Mouse (Mus musculus) cerebellum, postnatal 4 days (tissue): ENCODE data around the gene Zic4.

Experiments used
- DNase-seq, 2 experiments: peaks; one replicate each; pipeline ENCODE4 v3.0.0; 2022; ENCODE audit warnings: low spot score in 2 of 2, mixed read lengths in 1 of 2

Gene Zic4

DNA sequence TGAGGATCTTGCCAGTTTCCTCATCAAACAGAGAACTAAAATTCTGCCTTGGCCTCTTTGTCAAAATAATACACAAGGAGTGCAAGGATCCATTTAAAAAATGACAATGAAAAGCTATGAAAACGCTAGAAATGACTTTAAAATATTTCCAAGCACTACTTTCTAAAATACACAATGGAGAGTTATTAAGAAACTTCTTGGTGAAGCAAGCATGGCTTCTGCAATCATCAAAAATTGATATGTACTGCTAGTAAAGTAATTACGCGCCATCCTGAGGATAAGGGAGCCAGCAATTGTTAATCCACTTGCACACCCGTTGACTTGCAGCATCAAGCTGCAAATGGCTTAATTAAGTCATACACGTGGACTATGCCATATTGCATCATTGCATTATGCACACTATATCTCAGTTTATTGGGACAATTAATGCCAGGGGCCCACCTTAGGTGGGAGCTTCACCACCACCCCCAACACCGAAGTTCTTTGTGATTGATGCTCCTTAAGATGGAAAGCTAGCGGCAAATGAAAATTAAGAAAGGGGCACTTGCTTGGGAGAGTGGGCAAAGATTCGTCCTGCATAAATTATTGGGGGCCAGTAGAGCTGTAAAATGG is 38.4 kb downstream of the Zic4 start:
- no peak for DNase-seq

DNA sequence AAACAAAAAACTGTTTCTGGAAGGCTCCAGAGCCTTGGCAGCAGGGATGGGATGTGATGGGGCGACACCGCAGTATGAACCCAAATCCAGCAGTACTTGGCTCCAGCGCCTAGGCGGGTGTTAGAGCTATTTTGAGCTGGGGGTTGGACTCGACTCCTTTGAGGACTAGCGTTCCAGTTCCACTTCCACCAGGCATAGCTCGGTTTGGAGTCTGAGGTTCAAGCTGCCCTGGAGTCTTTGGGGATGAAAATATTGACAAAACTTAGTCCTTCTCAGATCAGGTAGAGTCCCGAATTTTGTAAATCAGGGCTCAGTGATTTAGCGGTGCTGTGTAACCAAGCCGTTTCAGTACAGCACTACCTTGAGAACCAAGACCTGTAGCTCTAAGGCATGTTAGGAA is 39.3 kb downstream of the Zic4 start:
- DNase-seq = no peak

DNA sequence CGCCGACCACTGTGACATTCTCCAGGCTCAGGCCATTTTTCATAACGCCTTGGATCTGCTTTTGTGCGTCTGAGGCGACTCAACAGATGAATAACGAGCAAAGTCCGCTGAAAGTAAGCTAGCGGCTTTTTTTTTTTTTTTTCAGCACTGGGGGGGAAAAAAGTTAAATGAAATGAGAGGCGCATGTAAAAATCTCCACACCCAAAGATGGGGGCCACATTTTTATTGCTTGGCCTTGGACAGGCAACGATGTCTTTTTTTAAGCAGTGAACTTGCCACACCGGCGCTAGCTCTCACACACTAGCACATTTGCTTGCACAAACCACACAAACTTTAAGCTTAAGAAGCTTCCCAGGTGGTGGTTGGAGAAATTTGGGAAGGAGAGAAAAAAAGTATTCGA is 42.0 kb downstream of the Zic4 start:
- DNase-seq = no peak

DNA sequence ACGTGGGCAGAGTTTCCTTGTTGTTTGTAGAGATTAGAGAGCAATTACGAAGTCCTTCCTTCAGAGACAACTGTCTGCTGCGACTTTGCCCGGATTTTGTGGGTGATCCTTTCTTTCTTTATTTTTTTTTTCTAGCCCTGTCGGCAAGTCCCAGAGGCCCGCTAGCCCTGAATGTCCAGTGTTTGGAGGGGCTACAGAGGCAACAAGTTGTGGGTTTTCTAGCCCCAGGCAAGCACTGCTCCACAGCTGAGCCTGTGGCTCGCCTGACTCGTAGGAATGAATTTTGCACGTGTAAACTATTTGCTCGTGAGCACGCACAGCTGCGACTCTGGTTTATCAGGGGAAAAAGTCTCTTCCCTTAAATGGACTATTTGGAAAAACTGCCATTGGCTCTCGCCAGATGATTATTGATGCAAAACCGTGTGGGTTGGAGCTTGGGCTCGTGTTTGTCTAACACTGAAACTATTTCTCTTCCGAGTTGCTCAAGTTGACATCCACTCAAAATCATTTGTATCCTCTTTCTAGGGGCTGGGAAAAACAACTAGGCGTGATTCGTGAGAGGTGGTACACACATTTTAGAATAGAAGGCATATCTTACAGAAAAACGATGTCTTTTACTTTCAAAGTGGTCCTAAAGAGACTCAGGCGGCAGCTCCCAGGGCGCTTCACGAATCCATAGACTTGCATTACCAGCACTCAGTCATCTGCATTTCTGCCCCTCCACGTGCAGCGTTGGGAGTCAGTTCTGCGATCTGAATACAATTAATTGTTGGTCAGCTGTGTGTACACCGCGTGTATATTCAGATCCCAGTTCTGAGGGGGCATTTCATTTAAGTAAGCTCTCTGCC is 42.9 kb downstream of the Zic4 start:
- peak in 1 of 2 experiments; percentile 30 for DNase-seq

DNA sequence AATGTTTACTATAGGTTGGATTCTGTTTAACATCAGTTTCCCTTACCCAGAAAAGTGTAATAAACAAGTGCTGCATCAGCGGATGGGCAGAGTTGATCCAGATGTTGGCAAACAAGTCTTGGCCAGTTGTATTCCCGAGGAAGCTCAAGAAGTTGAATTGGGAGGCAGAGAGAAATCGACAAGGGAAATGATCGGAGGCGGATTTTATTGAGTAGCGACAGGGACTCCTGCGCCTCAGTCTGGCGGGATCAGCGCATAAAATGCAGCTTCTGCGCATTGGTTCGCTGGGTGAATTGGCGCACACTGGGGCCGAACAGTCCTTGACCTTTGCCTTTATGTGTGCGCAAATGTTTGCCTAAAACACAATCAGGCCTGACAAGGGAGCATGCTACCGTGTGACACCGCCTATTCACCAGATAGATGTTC is 43.6 kb downstream of the Zic4 start:
- DNase-seq = peak in 1 of 2 experiments; percentile 42

DNA sequence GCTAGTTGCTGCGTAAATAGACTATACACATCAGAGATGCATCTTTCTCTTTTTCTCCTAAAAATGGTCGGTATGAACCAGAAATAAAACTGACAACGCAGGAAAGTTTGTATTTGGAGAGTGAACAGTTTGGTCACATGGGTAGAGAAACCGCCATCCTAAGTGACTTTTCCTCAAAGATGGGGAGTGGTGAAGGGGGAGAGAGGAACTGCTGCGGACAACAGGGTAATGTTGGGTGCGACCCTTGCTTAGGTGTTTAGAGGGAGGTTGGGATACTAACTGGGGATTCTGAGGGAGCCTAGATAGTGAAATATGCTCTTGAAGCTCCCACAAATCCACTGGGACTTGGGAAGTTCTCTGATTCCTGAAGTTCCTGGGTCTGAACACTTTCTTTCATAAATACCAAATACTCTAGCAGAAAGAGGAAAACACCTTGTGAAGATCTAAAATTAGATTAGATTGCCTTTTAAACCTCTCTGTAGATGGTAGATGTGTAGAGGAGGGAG is 44.1 kb downstream of the Zic4 start:
- DNase-seq = no peak

DNA sequence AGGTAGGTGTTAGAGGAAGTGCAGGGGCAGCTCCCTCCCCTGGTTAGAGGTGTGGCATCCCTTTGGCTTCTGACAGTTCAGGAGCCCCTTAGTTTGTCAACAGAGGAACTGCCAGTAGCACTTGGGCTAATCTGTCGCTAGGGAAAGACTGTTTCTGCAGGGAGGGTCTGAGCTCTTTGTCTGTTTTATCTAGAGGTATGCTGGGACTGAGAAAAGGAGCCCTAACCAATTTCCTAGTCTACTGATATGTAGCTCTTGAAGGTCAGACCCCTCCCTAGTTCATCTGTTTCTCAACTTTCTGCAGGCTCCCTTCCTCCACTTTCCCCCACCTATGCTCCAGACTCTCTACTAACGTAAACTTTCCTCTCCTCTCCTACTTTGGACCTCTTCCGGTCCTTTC is 47.6 kb downstream of the Zic4 start:
- DNase-seq = no peak

DNA sequence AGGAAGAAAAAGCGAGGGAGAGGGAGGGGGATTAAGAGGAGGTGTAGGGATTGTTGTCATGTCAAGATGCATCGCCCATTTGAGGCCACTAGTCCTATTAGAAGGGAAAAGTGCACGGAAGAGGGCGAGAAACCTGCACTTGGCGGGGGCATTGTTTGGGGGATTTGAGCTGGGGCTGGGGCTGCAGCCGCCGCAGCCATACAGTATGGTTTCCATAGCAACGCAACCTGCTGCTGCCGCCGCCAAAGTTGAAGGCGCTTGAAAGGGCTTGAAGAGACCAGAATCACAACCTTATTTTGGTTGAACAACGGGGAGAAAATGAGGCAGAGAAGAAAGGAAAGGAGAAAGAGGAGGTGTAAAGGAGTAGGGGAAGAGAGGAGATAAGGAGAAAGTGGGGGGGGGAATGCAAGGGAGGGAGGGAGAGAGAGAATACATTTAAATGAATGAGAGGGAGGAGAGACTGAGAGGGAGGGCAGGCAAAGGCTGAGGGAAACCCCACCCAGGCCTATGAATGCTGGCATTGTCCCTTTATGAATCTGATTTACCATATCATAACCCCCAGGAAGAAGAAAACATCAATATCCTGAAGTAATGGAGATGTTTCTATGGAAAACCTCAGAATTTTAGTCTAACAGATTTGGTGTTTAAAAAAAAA is 51.9 kb downstream of the Zic4 start:
- no peak for DNase-seq

DNA sequence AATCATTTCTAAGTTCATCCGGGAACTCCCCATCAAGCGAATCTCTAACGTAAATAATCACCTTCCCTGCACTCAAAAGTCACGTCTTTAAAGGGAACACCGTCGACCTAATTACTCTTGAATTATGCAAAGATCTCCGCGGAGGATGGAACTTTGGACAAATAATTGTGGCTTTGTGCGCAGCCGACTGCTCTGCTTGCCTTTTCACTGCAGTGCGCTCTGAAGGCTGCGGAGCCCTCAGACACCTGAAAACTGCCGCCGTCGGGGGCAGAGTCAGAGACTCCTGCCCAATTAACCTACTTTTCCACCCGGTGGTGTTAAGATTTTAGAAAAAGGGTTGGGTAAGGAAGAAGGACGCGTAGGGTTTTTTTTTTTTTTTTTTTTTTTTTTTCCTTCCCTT is 58.2 kb downstream of the Zic4 start:
- DNase-seq = no peak
